Mouse (Mus musculus) large intestine, adult 2 months (tissue): ENCODE measurements around the gene Olfr547. TPM values are rescaled to one million over a fixed set of nuclear protein-coding genes. Genes with fewer than 3 reads are reported as not detected.

Experiments
- DNase-seq: peaks from one replicate; pipeline ENCODE4 v3.0.0-alpha.2; 2012; ENCODE audit warnings: low read depth, low spot score
- WGBS: fragments of 180-500 bp; shearing (Covaris S2); methylation state at CpG from one replicate; pipeline ENCODE4 v1.1.7; 2018; 5-methylcytosine and 5-hydroxymethylcytosine counted together
- polyA plus RNA-seq: library from polyadenylated mRNA; depleted of rRNA; stranded (reverse); fragments of >200 nt; gene quantifications from 2 replicates; pipeline ENCODE4 v1.2.3, GENCODE M21; 2012; rRNA removed

Olfr547 gene
- polyA plus RNA-seq, 1 experiment: not detected

GRCm38 (mm10) chr7:102564999-102565997 lies 30.7 kb downstream of the Olfr547 start, which contains the start of gene Trim21:
Trim21 (minus strand) TSS chr7:102565486.
- peak; percentile 92 for DNase-seq
- 5% methylated on average over 10 of the region's 10 CpGs for WGBS

- DNase-seq: no peak
- 81% methylated on average over 4 of the region's 4 CpGs for WGBS
Measured at GRCm38 (mm10) chr7:102566219-102566618, 31.7 kb downstream of the Olfr547 start.

- no peak for DNase-seq
- whole genome bisulfite sequencing: 84% methylated on average over 8 of the region's 8 CpGs
Measured at GRCm38 (mm10) chr7:102571142-102571541, 36.6 kb downstream of the Olfr547 start, which contains the start of gene Olfr550. Olfr550 (plus strand) TSS chr7:102571442.

- DNase-seq: no peak
- 81% methylated on average over 3 of the region's 3 CpGs for WGBS
Measured at GRCm38 (mm10) chr7:102573174-102573830, 38.8 kb downstream of the Olfr547 start.

GRCm38 (mm10) chr7:102575998-102576397 lies 41.4 kb downstream of the Olfr547 start:
- DNase-seq: no peak
- 65% methylated on average over 6 of the region's 6 CpGs for WGBS

Other genes with a start within 250 kb of the Olfr547 start
- 12.2 and 16.9 TPM in 2 replicates for gene Rrm1, start 93.1 kb upstream of the Olfr547 start, polyA plus RNA-seq
- not detected in 2 replicates for gene Olfr543, start 53.1 kb upstream of the Olfr547 start, polyA plus RNA-seq
- gene Olfr544, start 46.4 kb upstream of the Olfr547 start, polyA plus RNA-seq: not detected in 2 replicates
- gene Olfr545, start 35.2 kb upstream of the Olfr547 start, polyA plus RNA-seq: not detected in 2 replicates
- gene Olfr548-ps1, start 6.1 kb downstream of the Olfr547 start, polyA plus RNA-seq: not detected in 2 replicates
- not detected in 2 replicates for gene Olfr549, start 15.1 kb downstream of the Olfr547 start, polyA plus RNA-seq
- 4.9 and 6.2 TPM in 2 replicates for gene Trim21, start 30.7 kb downstream of the Olfr547 start, polyA plus RNA-seq
- not detected in 2 replicates for gene Olfr550, start 36.7 kb downstream of the Olfr547 start, polyA plus RNA-seq
- not detected in 2 replicates for gene Olfr551, start 57.1 kb downstream of the Olfr547 start, polyA plus RNA-seq
- not detected in 2 replicates for gene Olfr552, start 63.0 kb downstream of the Olfr547 start, polyA plus RNA-seq
- gene Olfr553, start 83.5 kb downstream of the Olfr547 start, polyA plus RNA-seq: not detected in 2 replicates
- gene Olfr554, start 103.7 kb downstream of the Olfr547 start, polyA plus RNA-seq: not detected in 2 replicates
- gene Olfr555, start 124.1 kb downstream of the Olfr547 start, polyA plus RNA-seq: not detected in 2 replicates
- gene Olfr556, start 130.2 kb downstream of the Olfr547 start, polyA plus RNA-seq: not detected in 2 replicates
- gene Trim68, start 152.6 kb downstream of the Olfr547 start, polyA plus RNA-seq: 6.7 and 9.2 TPM in 2 replicates
- not detected in 2 replicates for gene Olfr557, start 161.2 kb downstream of the Olfr547 start, polyA plus RNA-seq
- 0.45 and 0.62 TPM in 2 replicates for gene Olfr558, start 167.5 kb downstream of the Olfr547 start, polyA plus RNA-seq
- gene Olfr33, start 184.3 kb downstream of the Olfr547 start, polyA plus RNA-seq: not detected in 2 replicates
- gene Olfr559, start 192.7 kb downstream of the Olfr547 start, polyA plus RNA-seq: not detected in 2 replicates
- gene Olfr560, start 224.6 kb downstream of the Olfr547 start, polyA plus RNA-seq: not detected in 2 replicates
- 0.47 and 1.0 TPM in 2 replicates for gene Olfr78, start 224.7 kb downstream of the Olfr547 start, polyA plus RNA-seq
- not detected in 2 replicates for gene Olfr561, start 236.5 kb downstream of the Olfr547 start, polyA plus RNA-seq